Mouse (Mus musculus): ENCODE data around the gene Alpk1. TPM values are rescaled to one million over a fixed set of nuclear protein-coding genes. Genes with fewer than 3 reads are reported as not detected.
A peak's percentile ranks its signal among the peaks of the same experiment; 100 is the strongest.

Alpk1 gene
- total RNA-seq, 1 experiment from 2014 or later = 8.1 TPM

- ATAC-seq (replicated peaks; ENCODE audit: low read depth, poor library complexity, severe bottlenecking) = peak; percentile 6
These were observed 147.0 kb downstream of the Alpk1 start, which contains the start of gene Neurog2 for GRCm38 (mm10) chr3:127633080-127634032. Gene Neurog2, plus strand, starts transcription at chr3:127633135.

GRCm38 (mm10) chr3:127632531-127632930, 147.8 kb downstream of the Alpk1 start:
- ATAC-seq (replicated peaks; ENCODE audit: low read depth, poor library complexity, severe bottlenecking) = peak; percentile 23; the same call in 1 of the 2 replicates

- ATAC-seq (replicated peaks; ENCODE audit: low read depth, poor library complexity, severe bottlenecking) = no peak
These were observed 148.7 kb downstream of the Alpk1 start for GRCm38 (mm10) chr3:127631582-127631981.

- no peak for ATAC-seq (replicated peaks; ENCODE audit: low read depth, poor library complexity, severe bottlenecking)
These were observed 149.5 kb downstream of the Alpk1 start for GRCm38 (mm10) chr3:127630735-127631372.

- ATAC-seq (replicated peaks; ENCODE audit: low read depth, poor library complexity, severe bottlenecking) = no peak
These were observed 150.1 kb downstream of the Alpk1 start for GRCm38 (mm10) chr3:127630190-127630589.

- no peak for ATAC-seq (replicated peaks; ENCODE audit: low read depth, poor library complexity, severe bottlenecking)
These were observed 151.8 kb downstream of the Alpk1 start for GRCm38 (mm10) chr3:127628311-127629184.

- ATAC-seq (replicated peaks; ENCODE audit: low read depth, poor library complexity, severe bottlenecking) = no peak
These were observed 152.4 kb downstream of the Alpk1 start for GRCm38 (mm10) chr3:127627956-127628310.

- no peak for ATAC-seq (replicated peaks; ENCODE audit: low read depth, poor library complexity, severe bottlenecking)
These were observed 153.0 kb downstream of the Alpk1 start for GRCm38 (mm10) chr3:127627151-127627955.

GRCm38 (mm10) chr3:127626524-127626923, 153.8 kb downstream of the Alpk1 start:
- ATAC-seq (replicated peaks; ENCODE audit: low read depth, poor library complexity, severe bottlenecking) = no peak

- peak; percentile 43 for ATAC-seq (replicated peaks; ENCODE audit: low read depth, poor library complexity, severe bottlenecking)
These were observed 154.5 kb downstream of the Alpk1 start for GRCm38 (mm10) chr3:127625701-127626399.

- ATAC-seq (replicated peaks; ENCODE audit: low read depth, poor library complexity, severe bottlenecking) = peak; percentile 88
These were observed 155.0 kb downstream of the Alpk1 start for GRCm38 (mm10) chr3:127625296-127625695.

Other genes starting within 250 kb of the Alpk1 start
- 152 and 158 TPM in 2 replicates for gene Larp7, start 227.2 kb downstream of the Alpk1 start, total RNA-seq (2017)
- 30.9 and 31.4 TPM in 2 replicates for gene Zgrf1, start 227.0 kb downstream of the Alpk1 start, total RNA-seq (2017)
- not detected in 2 replicates for gene Neurog2, start 147.4 kb downstream of the Alpk1 start, total RNA-seq (2017)
- 34.5 and 46.9 TPM in 2 replicates for gene Tifa, start 9.3 kb upstream of the Alpk1 start, total RNA-seq (2017)
- gene Ap1ar, start 57.0 kb upstream of the Alpk1 start, total RNA-seq (2017) = 70.9 and 81.0 TPM in 2 replicates
- 20.1 and 22.3 TPM in 2 replicates for gene Fam241a, start 115.8 kb upstream of the Alpk1 start, total RNA-seq (2017)

Data from common myeloid progenitor, adult 5-6 weeks (primary cell).